8 mouse cellular contexts compared by ENCODE assay signal in the genomic region with DNA sequence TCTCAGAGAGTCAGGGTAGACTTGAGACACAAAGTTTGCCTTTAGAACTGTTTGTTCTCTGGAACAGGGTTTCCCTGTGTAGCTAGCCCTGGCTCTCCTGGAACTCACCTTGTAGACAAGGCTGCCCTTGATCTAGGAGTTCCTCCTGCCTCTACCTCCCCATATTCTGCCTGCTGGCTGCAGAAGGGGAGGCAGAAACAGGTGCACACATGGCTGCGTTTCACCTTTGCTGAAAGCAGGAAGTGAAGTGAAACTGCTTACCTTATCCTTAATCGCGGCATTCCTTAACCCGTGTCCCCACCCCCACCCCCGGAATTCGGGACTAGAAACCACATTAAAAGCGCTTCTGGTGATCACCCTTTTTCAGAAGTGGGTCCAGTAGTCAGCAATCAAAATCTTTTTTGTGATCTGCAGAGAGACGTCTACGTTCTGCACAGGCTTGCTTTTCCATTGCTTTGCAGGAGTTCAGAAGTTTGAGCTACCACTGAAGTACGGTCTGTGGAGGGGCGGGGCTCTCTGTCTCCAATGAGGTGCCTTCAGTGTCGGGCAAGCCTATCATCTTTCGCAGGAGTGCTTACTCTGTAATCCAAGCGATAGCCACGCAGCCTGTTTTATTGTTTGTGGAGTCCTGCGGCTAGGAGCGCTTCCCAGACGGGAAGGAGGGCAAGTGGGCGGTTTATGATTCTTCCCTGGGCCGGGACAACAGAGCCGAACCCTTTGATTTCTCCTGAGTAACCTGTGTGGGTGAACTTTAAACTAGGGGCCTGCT.
A peak's percentile ranks its signal among the peaks of the same experiment; 100 is the strongest.
DNase-seq lines count a peak whose midpoint lies in the region; ATAC-seq lines count a peak whose summit lies in the region.

No protein-coding gene starts in this region.

- no peaks in the 10 kb centered on the region for H3K36me3 ChIP-seq in hindbrain, embryonic 12.5 days

- peak overlapping the region; percentile 49 for H3K4me3 ChIP-seq in hindbrain, embryonic 12.5 days

- H3K4me1 ChIP-seq in hindbrain, embryonic 12.5 days: peaks cover 48% of the 10 kb centered on the region

- peak; percentile 89 for ATAC-seq in hindbrain, embryonic 12.5 days (ENCODE audit: low FRiP score)

- peak; percentile 58 for DNase-seq in WW6 (ENCODE audit: low read depth, low spot score)
- peak; percentile 84 to 86 for DNase-seq in cerebellum, postnatal 10 days
- DNase-seq in frontal cortex, postnatal 14 days (ENCODE audit: low spot score in 2 of 2): peak; percentile 20 to 27
- peak; percentile 48 for DNase-seq in layer of hippocampus, adult 9-10 months (ENCODE audit: low spot score)
- peak; percentile 86 for DNase-seq in lung, postnatal 10 days
- peak; percentile 91 for DNase-seq in retina, postnatal 1 day
- DNase-seq in yolk sac, embryonic 10.5 days (ENCODE audit: low spot score): peak; percentile 89

- no peaks in the 10 kb centered on the region for H3K9me3 ChIP-seq in hindbrain, embryonic 12.5 days (replicated peaks)

- under 1% methylated on average over 21 of the region's 21 CpGs for WGBS in hindbrain, embryonic 12.5 days

- peak overlapping the region; percentile 75 for H3K9ac ChIP-seq in hindbrain, embryonic 12.5 days

- peak overlapping the region; percentile 68 for H3K27ac ChIP-seq in hindbrain, embryonic 12.5 days

- peak overlapping the region; percentile 80 for H3K4me2 ChIP-seq in hindbrain, embryonic 12.5 days (replicated peaks)

- no peaks in the 10 kb centered on the region for H3K27me3 ChIP-seq in hindbrain, embryonic 12.5 days

Comparison
In these comparisons a context has a peak if more than half of its experiments do, and no peak if none do; other contexts are left out.
1. Peak in every context shown above with its lines: DNase-seq, ATAC-seq, H3K4me3 ChIP-seq and H3K27ac ChIP-seq.
2. DNase-seq: peak in every context shown above with its lines; median percentile 91 in retina, postnatal 1 day; 89 in yolk sac, embryonic 10.5 days; 86 in lung, postnatal 10 days; 85 in cerebellum, postnatal 10 days; 58 in WW6; 48 in layer of hippocampus, adult 9-10 months; 24 in frontal cortex, postnatal 14 days.